Mouse (Mus musculus) kidney, adult 2 months (tissue): ENCODE data around the gene Eefsec.

Experiments
- CTCF ChIP-seq: fragments of 200-500 bp; conservative IDR thresholded peaks from 2 replicates; pipeline ENCODE4 v1.5.1; 2011; ENCODE audit warnings: low read depth, mild to moderate bottlenecking, control low read depth, low read length, moderate library complexity, mixed read lengths; ENCODE audit not compliant: insufficient read depth, insufficient read length
- POLR2A ChIP-seq: fragments of 200-500 bp; IDR thresholded peaks from one replicate; pipeline ENCODE4 v1.6.1; 2011; ENCODE audit warnings: low read depth, low read length, control low read depth

DNA sequence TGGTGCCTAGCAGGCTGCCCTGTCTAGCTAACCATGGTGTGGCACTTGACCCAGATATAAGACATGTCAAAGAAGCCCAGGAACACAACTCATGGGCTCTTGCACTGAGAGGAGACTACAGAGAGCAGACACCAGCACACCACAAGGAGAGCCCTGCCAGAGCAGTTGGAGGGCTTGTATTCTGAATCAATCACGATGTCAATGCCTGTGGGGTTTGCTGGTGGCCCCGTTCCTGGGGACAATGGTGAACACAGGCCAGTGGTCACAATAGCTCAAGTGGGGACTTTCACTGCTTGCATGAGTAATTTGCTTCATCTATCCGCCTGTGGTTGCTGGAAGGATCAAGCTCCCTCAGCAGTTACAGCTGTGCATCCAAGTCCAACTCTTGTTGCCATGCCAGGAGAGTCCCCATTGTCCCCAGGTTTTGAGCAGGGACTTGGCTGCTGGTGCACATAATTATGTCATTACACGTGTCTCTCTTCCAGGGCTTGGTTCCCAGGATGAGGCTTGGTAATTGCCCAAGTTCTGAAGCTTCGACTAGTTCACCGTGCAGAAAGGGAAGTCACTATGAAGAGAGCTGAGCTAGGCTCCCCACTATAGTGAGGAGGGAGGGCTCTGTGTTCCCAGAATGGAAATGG, 156.1 kb downstream of the Eefsec start:
- no peak for TF ChIP-seq CTCF
- no peak for TF ChIP-seq POLR2A
